Mouse (Mus musculus): ENCODE measurements around the gene Atp1b3. TPM values are rescaled to one million over a fixed set of nuclear protein-coding genes. Genes with fewer than 3 reads are reported as not detected.

The Atp1b3 gene
- polyA plus RNA-seq, 1 experiment: 23.5 TPM

DNA sequence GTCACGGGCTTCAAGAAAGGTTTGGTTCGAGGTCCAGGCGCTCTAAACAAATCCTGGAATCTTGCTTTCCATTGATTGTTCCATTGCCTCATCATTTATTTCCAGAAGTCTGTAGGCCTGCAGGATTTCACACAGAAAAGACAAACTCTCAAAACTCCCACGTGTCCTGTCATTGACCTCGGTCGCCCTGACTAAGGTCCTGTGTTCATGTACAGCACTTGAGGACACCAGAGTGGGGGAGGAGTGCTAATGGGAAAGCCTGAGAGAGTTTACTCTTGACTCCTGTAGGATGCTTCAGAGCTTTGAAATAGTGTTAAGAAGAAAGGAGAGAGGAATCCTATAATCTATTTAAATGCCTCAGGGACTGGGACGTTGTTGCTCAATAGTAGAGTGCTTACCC, 15.3 kb upstream of the Atp1b3 start:
- no peaks in the 10 kb centered on the region for H3K27me3 ChIP-seq (ENCODE audit: control insufficient read depth, insufficient read depth, low read length)

DNA sequence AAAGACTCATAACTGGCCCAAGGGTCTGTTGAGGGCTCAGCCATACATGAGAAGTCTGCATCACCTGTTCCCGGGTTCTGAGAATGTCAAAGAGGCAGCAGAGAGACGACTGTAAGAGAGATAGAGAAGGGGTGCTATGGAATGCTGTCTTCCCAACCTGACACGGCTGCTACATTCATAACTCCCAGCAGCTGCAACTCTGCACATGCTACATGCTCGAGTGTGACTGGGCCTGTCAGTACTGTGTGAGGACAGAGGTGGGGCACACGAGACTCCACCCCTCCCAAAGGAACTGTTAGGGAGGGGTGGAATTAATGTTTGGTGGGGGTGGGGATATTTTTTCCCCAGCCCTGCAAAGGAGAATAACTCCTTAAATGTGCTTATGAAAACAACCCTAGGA, 14.5 kb upstream of the Atp1b3 start:
- no peak overlapping the region for H3K4me3 ChIP-seq (ENCODE audit: low read depth, low read length)
- 51% methylated on average over 5 of the region's 5 CpGs for WGBS
- no peaks in the 10 kb centered on the region for H3K27me3 ChIP-seq (ENCODE audit: control insufficient read depth, insufficient read depth, low read length)
- no peak overlapping the region for H3K27ac ChIP-seq (ENCODE audit: insufficient read depth, low read depth, low read length)
- TF ChIP-seq POLR2A (IDR thresholded peaks at IDR 0.05; ENCODE audit: low read depth, low read length): no peak
- TF ChIP-seq CTCF (IDR thresholded peaks at IDR 0.05; ENCODE audit: extremely low read depth, insufficient read length, insufficient replicate concordance, low read depth, low read length): no peak
- H3K4me1 ChIP-seq (ENCODE audit: control insufficient read depth, insufficient read depth, insufficient read length, low read length): 0 out of 2 replicates have a peak, but pooled peaks cover 3% of the 10 kb centered on the region
- no peaks in the 10 kb centered on the region for H3K36me3 ChIP-seq (ENCODE audit: control insufficient read depth, insufficient read depth, low read length)

More for the DNA sequence above, 15.3 kb upstream of the Atp1b3 start:
- 43% methylated on average over 7 of the region's 7 CpGs for WGBS
- Histone ChIP-seq H3K36me3 (ENCODE audit: control insufficient read depth, insufficient read depth, low read length) (no peaks in the 10 kb centered on the region), H3K4me3 (ENCODE audit: low read depth, low read length) (no peak overlapping the region), H3K4me1 (ENCODE audit: control insufficient read depth, insufficient read depth, insufficient read length, low read length) (0 out of 2 replicates have a peak, but pooled peaks cover 3% of the 10 kb centered on the region), H3K27ac (ENCODE audit: insufficient read depth, low read depth, low read length) (no peak overlapping the region)
- TF ChIP-seq CTCF (IDR thresholded peaks at IDR 0.05; ENCODE audit: extremely low read depth, insufficient read length, insufficient replicate concordance, low read depth, low read length) (no peak), POLR2A (IDR thresholded peaks at IDR 0.05; ENCODE audit: low read depth, low read length) (no peak)

GRCm38 (mm10) chr9:96377096-96377495, 12.9 kb upstream of the Atp1b3 start:
- no peak overlapping the region for H3K27ac ChIP-seq (ENCODE audit: insufficient read depth, low read depth, low read length)
- no peaks in the 10 kb centered on the region for H3K27me3 ChIP-seq (ENCODE audit: control insufficient read depth, insufficient read depth, low read length)
- 0 out of 2 replicates have a peak, but pooled peaks cover 3% of the 10 kb centered on the region for H3K4me1 ChIP-seq (ENCODE audit: control insufficient read depth, insufficient read depth, insufficient read length, low read length)
- no peaks in the 10 kb centered on the region for H3K36me3 ChIP-seq (ENCODE audit: control insufficient read depth, insufficient read depth, low read length)
- no peak for TF ChIP-seq CTCF (IDR thresholded peaks at IDR 0.05; ENCODE audit: extremely low read depth, insufficient read length, insufficient replicate concordance, low read depth, low read length)
- no peak for TF ChIP-seq POLR2A (IDR thresholded peaks at IDR 0.05; ENCODE audit: low read depth, low read length)
- 100% methylated on average over 1 of the region's 1 CpGs for WGBS
- H3K4me3 ChIP-seq (ENCODE audit: low read depth, low read length): no peak overlapping the region

DNA sequence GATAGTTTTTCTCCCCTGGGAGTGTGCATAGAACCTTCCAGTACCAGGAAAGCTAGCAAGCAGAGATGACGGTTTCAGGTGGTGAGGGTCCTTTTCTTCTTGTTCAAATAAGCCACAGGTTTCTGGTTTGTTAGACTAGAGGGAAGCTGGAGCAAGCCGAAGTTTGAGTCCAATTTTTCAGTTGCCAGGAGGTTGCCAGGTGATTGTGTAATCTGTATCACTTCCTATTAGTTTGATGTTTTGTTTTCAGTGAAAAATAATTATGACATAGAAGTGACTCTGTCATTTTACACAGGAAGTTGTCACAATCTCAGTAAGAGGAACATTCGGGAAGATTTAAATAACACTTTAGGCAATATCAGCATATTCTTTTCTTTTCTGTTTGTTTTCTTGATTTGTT, 11.6 kb upstream of the Atp1b3 start:
- H3K4me3 ChIP-seq (ENCODE audit: low read depth, low read length): no peak overlapping the region
- 65% methylated on average over 3 of the region's 3 CpGs for WGBS
- no peak overlapping the region for H3K27ac ChIP-seq (ENCODE audit: insufficient read depth, low read depth, low read length)
- 0 out of 2 replicates have a peak, but pooled peaks cover 3% of the 10 kb centered on the region for H3K4me1 ChIP-seq (ENCODE audit: control insufficient read depth, insufficient read depth, insufficient read length, low read length)
- H3K36me3 ChIP-seq (ENCODE audit: control insufficient read depth, insufficient read depth, low read length): no peaks in the 10 kb centered on the region
- no peaks in the 10 kb centered on the region for H3K27me3 ChIP-seq (ENCODE audit: control insufficient read depth, insufficient read depth, low read length)
- TF ChIP-seq CTCF (IDR thresholded peaks at IDR 0.05; ENCODE audit: extremely low read depth, insufficient read length, insufficient replicate concordance, low read depth, low read length): no peak
- no peak for TF ChIP-seq POLR2A (IDR thresholded peaks at IDR 0.05; ENCODE audit: low read depth, low read length)

- Histone ChIP-seq H3K36me3 (ENCODE audit: control insufficient read depth, insufficient read depth, low read length) (no peaks in the 10 kb centered on the region), H3K27ac (ENCODE audit: insufficient read depth, low read depth, low read length) (no peak overlapping the region), H3K4me1 (ENCODE audit: control insufficient read depth, insufficient read depth, insufficient read length, low read length) (no peaks in the 10 kb centered on the region), H3K4me3 (ENCODE audit: low read depth, low read length) (no peak overlapping the region), H3K27me3 (ENCODE audit: control insufficient read depth, insufficient read depth, low read length) (no peaks in the 10 kb centered on the region)
- WGBS: 76% methylated on average over 5 of the region's 5 CpGs
- TF ChIP-seq CTCF (IDR thresholded peaks at IDR 0.05; ENCODE audit: extremely low read depth, insufficient read length, insufficient replicate concordance, low read depth, low read length): no peak
- no peak for TF ChIP-seq POLR2A (IDR thresholded peaks at IDR 0.05; ENCODE audit: low read depth, low read length)
These were observed 6.8 kb upstream of the Atp1b3 start for GRCm38 (mm10) chr9:96371075-96371474.

GRCm38 (mm10) chr9:96369654-96370384, 5.6 kb upstream of the Atp1b3 start:
- no peak overlapping the region for H3K4me3 ChIP-seq (ENCODE audit: low read depth, low read length)
- no peak overlapping the region for H3K27ac ChIP-seq (ENCODE audit: insufficient read depth, low read depth, low read length)
- WGBS: 62% methylated on average over 5 of the region's 5 CpGs
- H3K4me1 ChIP-seq (ENCODE audit: control insufficient read depth, insufficient read depth, insufficient read length, low read length): no peaks in the 10 kb centered on the region
- no peaks in the 10 kb centered on the region for H3K27me3 ChIP-seq (ENCODE audit: control insufficient read depth, insufficient read depth, low read length)
- H3K36me3 ChIP-seq (ENCODE audit: control insufficient read depth, insufficient read depth, low read length): no peaks in the 10 kb centered on the region
- TF ChIP-seq POLR2A (IDR thresholded peaks at IDR 0.05; ENCODE audit: low read depth, low read length) (no peak), CTCF (IDR thresholded peaks at IDR 0.05; ENCODE audit: extremely low read depth, insufficient read length, insufficient replicate concordance, low read depth, low read length) (no peak)

GRCm38 (mm10) chr9:96365271-96365872, 1.1 kb upstream of the Atp1b3 start:
- H3K27me3 ChIP-seq (ENCODE audit: control insufficient read depth, insufficient read depth, low read length): no peaks in the 10 kb centered on the region
- 45% methylated on average over 6 of the region's 6 CpGs for WGBS
- H3K4me3 ChIP-seq (ENCODE audit: low read depth, low read length): no peak overlapping the region
- no peak overlapping the region for H3K27ac ChIP-seq (ENCODE audit: insufficient read depth, low read depth, low read length)
- peaks cover 5% of the 10 kb centered on the region; the same call in 1 of the 2 replicates for H3K4me1 ChIP-seq (ENCODE audit: control insufficient read depth, insufficient read depth, insufficient read length, low read length)
- H3K36me3 ChIP-seq (ENCODE audit: control insufficient read depth, insufficient read depth, low read length): no peaks in the 10 kb centered on the region
- TF ChIP-seq POLR2A (IDR thresholded peaks at IDR 0.05; ENCODE audit: low read depth, low read length) (no peak), CTCF (IDR thresholded peaks at IDR 0.05; ENCODE audit: extremely low read depth, insufficient read length, insufficient replicate concordance, low read depth, low read length) (no peak)

Data from small intestine, adult 2 months (tissue).